Mouse (Mus musculus): ENCODE measurements around the gene B3gnt5. TPM values are rescaled to one million over a fixed set of nuclear protein-coding genes. Genes with fewer than 3 reads are reported as not detected.
A peak's percentile ranks its signal among the peaks of the same experiment; 100 is the strongest.
"Not testable (repeated sequence)": the region's sequence is repeated elsewhere in the genome, so short reads cannot be mapped to it uniquely, and the experiment has no call there.

The B3gnt5 gene
- under 1 TPM; 0.56 to 0.81 TPM for total RNA-seq (2021)
- long read RNA-seq, experiment 1 = 0 reads
- long read RNA-seq, experiment 2, partial matches to known transcripts = 0 of 1 reads
- long read RNA-seq, experiment 2, other reads (novel, unspliced or antisense) = 0 of 1 reads

DNA sequence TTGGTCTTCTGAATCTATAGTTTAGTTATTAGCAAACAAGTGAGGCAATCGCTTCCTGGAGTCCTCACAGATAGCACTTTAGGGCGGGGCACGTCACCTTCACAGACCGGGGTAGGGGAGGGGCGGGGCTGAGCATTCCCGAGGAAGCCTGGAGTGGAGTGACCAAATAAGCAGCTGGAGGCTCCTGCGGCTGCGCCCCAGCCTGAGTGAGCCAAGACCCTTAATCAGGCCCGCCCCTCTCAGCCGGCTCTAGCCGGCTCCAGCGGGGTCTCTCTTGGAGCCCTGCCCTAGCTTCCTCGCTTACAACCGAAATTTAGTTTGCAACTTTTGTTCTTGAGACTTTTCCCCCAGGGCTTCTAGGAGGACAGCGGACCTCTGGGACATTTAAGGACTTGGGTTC lies at the start of gene B3gnt5:
Gene B3gnt5 (plus strand): TSS at position 135 of the 400 bp plus-strand sequence.
- DNase-seq (ENCODE audit: extremely low spot score in 1 of 2, low spot score in 2 of 2) = no peak
- no peak for TF ChIP-seq CTCF (IDR thresholded peaks at IDR 0.05)
- intact Hi-C loops (cut with DNase I) = no loop called here
- no peak within 1 kb of the TSS for H3K27ac ChIP-seq
- H3K4me3 ChIP-seq = peak within 1 kb of the TSS; percentile 57

- no peak for DNase-seq (ENCODE audit: extremely low spot score in 1 of 2, low spot score in 2 of 2)
- intact Hi-C loops (cut with DNase I) = loop anchor here (5.0 kb wide), 6 partner anchors 126 to 761 kb away; partner anchors contain the start of genes Klhl24 and Parl
- no peak for TF ChIP-seq CTCF (IDR thresholded peaks at IDR 0.05)
- H3K27ac ChIP-seq = no peak overlapping the region
- no peak overlapping the region for H3K4me3 ChIP-seq
Observed at GRCm38 (mm10) chr16:19720959-19721358, 39.0 kb upstream of the B3gnt5 start.

DNA sequence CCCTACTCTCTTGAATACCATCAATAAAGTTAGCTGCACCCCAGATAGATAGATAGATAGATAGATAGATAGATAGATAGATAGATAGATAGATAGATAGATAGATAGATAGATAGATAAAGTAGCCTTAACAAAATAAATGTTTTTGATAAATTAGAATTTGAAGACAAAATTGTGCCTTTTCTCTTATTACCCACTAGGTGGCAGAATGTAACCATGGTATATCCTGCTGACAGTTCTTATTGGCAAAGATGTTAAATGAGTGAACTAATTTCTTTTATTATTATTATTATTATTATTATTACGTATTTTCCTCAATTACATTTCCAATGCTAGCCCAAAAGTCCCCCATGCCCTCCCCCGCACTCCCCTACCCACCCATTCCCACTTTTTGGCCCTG lies 35.9 kb upstream of the B3gnt5 start:
- intact Hi-C loops (cut with DNase I) = loop anchor here (5.0 kb wide), 6 partner anchors 123 to 758 kb away; partner anchors contain the start of genes Klhl24 and Parl
- DNase-seq (ENCODE audit: extremely low spot score in 1 of 2, low spot score in 2 of 2); H3K27ac ChIP-seq; H3K4me3 ChIP-seq: not testable (repeated sequence)
- TF ChIP-seq CTCF (IDR thresholded peaks at IDR 0.05) = peak; percentile 62

DNA sequence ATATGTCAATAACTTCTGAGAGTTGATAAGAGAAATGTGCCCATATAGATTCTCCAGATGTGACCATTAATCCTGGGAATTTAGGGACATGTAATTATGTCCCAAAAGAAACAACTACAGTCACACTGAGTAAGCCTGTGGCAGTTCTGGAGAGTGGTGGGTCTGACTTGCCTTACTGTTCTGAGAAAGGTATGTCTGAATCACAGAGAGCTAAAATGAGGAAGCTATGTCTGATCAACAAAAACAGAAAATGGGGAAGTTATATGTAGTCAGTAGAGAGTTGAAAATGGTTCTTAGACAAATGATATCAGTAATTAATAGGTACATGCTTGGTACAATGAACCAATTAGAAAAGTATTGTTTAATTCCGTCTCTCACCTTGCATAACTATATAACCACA lies 27.1 kb upstream of the B3gnt5 start:
- DNase-seq (ENCODE audit: extremely low spot score in 1 of 2, low spot score in 2 of 2) = no peak
- Histone ChIP-seq H3K4me3 (no peak overlapping the region), H3K27ac (no peak overlapping the region)
- TF ChIP-seq CTCF (IDR thresholded peaks at IDR 0.05) = no peak
- intact Hi-C loops (cut with DNase I) = no loop called here

GRCm38 (mm10) chr16:19760505-19761496 lies 793 bp downstream of the B3gnt5 start:
- intact Hi-C loops (cut with DNase I) = no loop called here
- no peak overlapping the region for H3K27ac ChIP-seq
- peak overlapping the region; percentile 57 for H3K4me3 ChIP-seq
- peak; percentile 7 to 13 for DNase-seq (ENCODE audit: extremely low spot score in 1 of 2, low spot score in 2 of 2)
- TF ChIP-seq CTCF (IDR thresholded peaks at IDR 0.05) = no peak

- Histone ChIP-seq H3K4me3 (no peak overlapping the region), H3K27ac (no peak overlapping the region)
- no peak for DNase-seq (ENCODE audit: extremely low spot score in 1 of 2, low spot score in 2 of 2)
- intact Hi-C loops (cut with DNase I) = no loop called here
- no peak for TF ChIP-seq CTCF (IDR thresholded peaks at IDR 0.05)
Observed at GRCm38 (mm10) chr16:19761691-19762090, 1.7 kb downstream of the B3gnt5 start.

- H3K27ac ChIP-seq = no peak overlapping the region
- intact Hi-C loops (cut with DNase I) = no loop called here
- TF ChIP-seq CTCF (IDR thresholded peaks at IDR 0.05) = no peak; the same call in 1 of the 2 replicates
- no peak overlapping the region for H3K4me3 ChIP-seq
- DNase-seq (ENCODE audit: extremely low spot score in 1 of 2, low spot score in 2 of 2) = no peak
Observed at GRCm38 (mm10) chr16:19766107-19766506, 6.1 kb downstream of the B3gnt5 start.

DNA sequence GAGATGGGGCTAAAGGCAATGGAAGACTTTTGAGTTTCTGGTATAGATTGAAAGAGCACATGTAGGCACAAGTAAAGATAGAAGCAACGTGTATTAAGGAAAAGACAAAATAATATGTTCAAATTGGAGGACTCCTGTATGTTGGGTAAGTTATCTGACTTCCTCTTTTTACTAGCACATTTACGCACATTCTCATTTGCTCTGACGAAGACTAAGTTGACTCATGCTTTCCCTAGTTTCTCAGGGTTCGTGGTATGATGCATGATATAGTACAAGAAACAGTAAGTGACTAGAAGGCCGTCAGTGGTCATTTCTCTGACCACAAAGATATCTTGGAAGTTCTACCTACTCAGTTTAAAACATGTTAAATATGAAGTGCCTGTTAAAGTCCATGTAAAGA lies 8.0 kb downstream of the B3gnt5 start:
- intact Hi-C loops (cut with DNase I) = no loop called here
- Histone ChIP-seq H3K27ac (no peak overlapping the region), H3K4me3 (no peak overlapping the region)
- TF ChIP-seq CTCF (IDR thresholded peaks at IDR 0.05) = no peak
- no peak for DNase-seq (ENCODE audit: extremely low spot score in 1 of 2, low spot score in 2 of 2)

DNA sequence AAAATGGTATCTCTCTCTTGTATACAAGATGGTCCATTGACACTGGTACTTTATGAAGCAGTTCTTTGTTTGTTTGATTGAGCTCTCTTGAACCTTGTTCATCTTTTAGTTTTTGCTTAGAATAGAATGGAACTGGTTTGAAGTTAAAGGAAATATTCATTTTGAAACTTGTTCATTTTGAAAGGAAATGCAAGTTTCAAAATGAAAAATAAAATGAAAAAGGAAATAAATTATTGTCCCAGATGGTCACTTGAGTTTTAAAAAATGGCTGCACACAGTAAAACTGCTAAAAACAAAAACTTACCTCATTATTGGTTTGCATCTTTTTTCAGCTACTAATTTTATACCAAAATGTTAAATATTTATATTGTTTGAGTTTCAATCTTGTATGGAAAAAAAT lies 12.0 kb downstream of the B3gnt5 start:
- TF ChIP-seq CTCF (IDR thresholded peaks at IDR 0.05) = no peak
- DNase-seq (ENCODE audit: extremely low spot score in 1 of 2, low spot score in 2 of 2) = no peak
- H3K27ac ChIP-seq = no peak overlapping the region
- no peak overlapping the region for H3K4me3 ChIP-seq
- intact Hi-C loops (cut with DNase I) = no loop called here

GRCm38 (mm10) chr16:19786386-19787090 lies 26.5 kb downstream of the B3gnt5 start:
- Histone ChIP-seq H3K27ac (no peak overlapping the region), H3K4me3 (no peak overlapping the region)
- intact Hi-C loops (cut with DNase I) = no loop called here
- TF ChIP-seq CTCF (IDR thresholded peaks at IDR 0.05) = no peak
- no peak for DNase-seq (ENCODE audit: extremely low spot score in 1 of 2, low spot score in 2 of 2)

DNA sequence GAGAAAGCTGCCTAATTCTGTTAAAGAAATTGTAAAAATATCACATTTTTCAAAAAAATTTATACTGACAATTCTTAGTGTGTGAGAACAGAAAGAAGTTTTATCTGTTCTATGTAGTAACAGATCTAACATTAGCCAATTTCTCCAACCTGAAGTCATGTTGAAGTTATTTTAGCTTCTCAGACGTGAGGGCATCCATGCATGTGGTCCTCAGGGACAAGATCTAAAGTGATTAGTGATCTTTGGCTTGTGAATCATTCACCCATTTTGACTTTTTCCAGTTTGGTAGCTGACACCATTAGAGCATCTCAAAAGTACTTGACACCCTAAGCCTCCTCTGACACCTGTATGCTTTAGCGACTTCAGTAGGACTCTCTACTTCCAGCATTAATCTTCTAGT lies 29.9 kb downstream of the B3gnt5 start:
- no peak for TF ChIP-seq CTCF (IDR thresholded peaks at IDR 0.05)
- Histone ChIP-seq H3K27ac (no peak overlapping the region), H3K4me3 (no peak overlapping the region)
- intact Hi-C loops (cut with DNase I) = no loop called here
- no peak for DNase-seq (ENCODE audit: extremely low spot score in 1 of 2, low spot score in 2 of 2)

DNA sequence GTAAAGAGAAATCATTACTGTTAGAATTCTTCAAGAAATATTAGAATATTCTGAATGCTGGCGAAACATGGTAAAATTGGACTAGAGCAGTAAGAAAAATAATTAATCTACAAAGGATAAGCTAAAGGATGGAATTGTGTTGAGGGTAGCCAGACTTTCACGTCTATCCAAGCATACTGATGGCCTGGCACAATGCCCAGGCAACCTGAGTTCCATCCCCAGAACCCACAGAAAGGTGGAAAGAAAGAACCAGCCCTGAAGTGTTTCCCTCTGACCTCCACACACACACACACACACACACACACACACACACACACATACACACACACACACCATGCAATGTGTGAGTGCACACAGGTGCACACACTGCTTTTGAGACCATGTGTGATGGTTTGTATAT lies 58.8 kb downstream of the B3gnt5 start:
- Histone ChIP-seq H3K27ac (no peak overlapping the region), H3K4me3 (no peak overlapping the region)
- intact Hi-C loops (cut with DNase I) = no loop called here
- TF ChIP-seq CTCF (IDR thresholded peaks at IDR 0.05) = no peak
- no peak for DNase-seq (ENCODE audit: extremely low spot score in 1 of 2, low spot score in 2 of 2)

Other genes with a start within 250 kb of the B3gnt5 start
- gene Olfr167, start 237.9 kb upstream of the B3gnt5 start, total RNA-seq (2021) = not detected
- gene Olfr168, start 224.7 kb upstream of the B3gnt5 start, total RNA-seq (2021) = not detected
- gene Olfr169, start 188.4 kb upstream of the B3gnt5 start, total RNA-seq (2021) = not detected
- gene Olfr170, start 148.3 kb upstream of the B3gnt5 start, total RNA-seq (2021) = not detected
- not detected for gene Olfr171, start 130.3 kb upstream of the B3gnt5 start, total RNA-seq (2021)
- under 1 TPM; 0.09 to 0.16 TPM for gene Lamp3, start 53.8 kb upstream of the B3gnt5 start, total RNA-seq (2021)
- gene Klhl6, start 222.8 kb downstream of the B3gnt5 start, total RNA-seq (2021) = 1 to 10 TPM in 1 of 2 experiments, under 1 TPM in 1; 0.79 to 1.2 TPM